Mouse (Mus musculus) lung, postnatal 14 days (tissue): ENCODE measurements at regions not wholly inside any gene's neighbourhood (a gene's known extent, or its start where the extent isn't known, plus 50 kb on each side); places are given as distances from the start of the nearest gene placed in this dataset.

Experiments used
- DNase-seq: peaks from one replicate; pipeline ENCODE4 v3.0.0; 2021

GRCm38 (mm10) chr2:45346358-45346757 lies 229.2 kb upstream of the Zeb2 start:
- no peak for DNase-seq

DNA sequence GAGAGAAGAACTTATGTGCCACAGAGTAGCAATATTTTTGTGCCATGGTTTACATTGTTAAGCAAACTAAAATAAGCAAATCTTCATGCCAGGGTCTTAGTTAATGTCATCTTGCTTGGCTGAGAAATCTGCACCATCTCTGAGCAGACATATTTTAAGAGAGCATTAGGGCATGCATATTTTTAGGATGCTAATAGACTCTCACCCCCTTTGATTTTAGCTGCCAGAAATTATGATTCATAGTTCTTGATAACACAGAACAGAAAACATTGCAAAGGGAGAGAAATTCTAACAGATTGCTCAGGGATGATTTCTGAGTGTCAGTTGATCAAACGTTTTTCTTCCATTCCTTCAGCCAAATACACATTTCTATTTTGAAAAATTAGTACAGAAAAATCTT lies 222.7 kb upstream of the Zeb2 start:
- no peak for DNase-seq

DNA sequence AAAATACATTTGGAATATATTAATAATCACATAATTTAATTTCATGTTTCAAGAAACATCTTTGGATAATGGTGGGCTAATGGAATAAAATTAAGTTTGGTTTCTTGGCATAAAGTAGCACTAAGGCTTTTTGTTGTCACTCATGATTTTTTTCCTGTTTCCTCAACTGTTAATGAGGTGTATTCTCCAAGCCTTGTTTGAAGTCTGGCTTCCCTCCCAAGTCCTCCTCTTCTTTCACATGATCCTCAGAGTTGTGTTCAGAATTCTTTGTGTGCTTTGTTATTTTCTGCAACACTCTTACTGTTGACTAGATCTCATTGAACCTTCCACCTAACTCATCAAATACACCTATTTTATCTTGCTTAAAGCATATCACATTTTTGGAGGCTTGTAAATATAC lies 221.6 kb upstream of the Zeb2 start:
- DNase-seq = no peak

DNA sequence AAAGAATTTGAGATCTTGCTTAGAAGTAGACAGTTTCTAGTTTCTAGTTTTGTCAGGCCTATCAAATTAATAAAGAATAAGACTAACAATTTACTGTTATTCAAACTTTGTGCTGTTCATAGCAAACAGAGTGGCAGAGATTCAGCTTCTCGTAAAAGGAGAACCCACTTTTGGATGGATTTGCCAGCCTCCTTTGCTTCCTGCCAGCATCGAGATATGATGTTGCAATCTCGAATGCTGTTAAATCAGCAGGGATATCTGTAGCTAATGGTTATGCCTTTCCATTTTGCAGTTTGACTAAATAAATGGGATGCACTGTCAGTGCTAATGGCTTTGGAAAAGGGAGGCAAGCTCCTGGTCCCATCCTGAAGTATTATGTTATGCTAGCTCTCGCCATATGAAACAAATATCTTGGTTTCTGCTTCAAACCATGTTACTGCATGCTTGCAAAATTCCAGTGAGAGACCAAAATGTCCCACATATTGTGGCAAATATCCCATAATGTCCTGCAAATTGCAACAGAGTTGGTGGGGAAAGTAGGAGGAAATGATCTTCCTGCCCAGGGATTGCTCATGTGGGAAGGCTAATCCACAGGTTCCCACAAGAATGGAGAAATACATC lies 199.9 kb upstream of the Zeb2 start:
- no peak for DNase-seq

- DNase-seq = no peak
These were observed 170.4 kb upstream of the Zeb2 start for GRCm38 (mm10) chr2:45287530-45288009.

- DNase-seq = no peak
These were observed 166.6 kb upstream of the Zeb2 start for GRCm38 (mm10) chr2:45283811-45284210.

- DNase-seq = peak; percentile 19
These were observed 162.3 kb upstream of the Zeb2 start for GRCm38 (mm10) chr2:45279490-45279889.

- DNase-seq = no peak
These were observed 160.4 kb upstream of the Zeb2 start for GRCm38 (mm10) chr2:45277602-45278001.

DNA sequence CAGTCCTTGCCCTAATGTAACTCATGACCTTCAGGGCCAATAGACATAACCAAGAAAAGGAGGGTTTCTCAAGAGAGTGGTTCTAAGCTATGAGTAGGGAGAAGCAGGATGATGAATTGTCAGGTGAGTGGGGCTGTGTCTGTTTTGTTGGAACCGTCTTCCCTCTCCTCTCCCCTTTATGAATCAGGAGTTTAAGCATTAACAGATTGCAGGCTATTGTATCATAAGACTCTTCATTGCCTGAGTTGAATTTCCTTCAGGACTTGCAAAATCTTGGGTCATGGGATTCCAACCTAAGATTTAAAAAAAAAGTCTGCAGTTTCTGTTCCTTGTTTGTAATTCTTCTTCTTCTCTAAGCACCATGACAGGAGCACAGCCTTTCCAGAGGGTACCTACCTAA lies 159.5 kb upstream of the Zeb2 start:
- no peak for DNase-seq

GRCm38 (mm10) chr2:45270035-45270434 lies 152.8 kb upstream of the Zeb2 start:
- DNase-seq = no peak

DNA sequence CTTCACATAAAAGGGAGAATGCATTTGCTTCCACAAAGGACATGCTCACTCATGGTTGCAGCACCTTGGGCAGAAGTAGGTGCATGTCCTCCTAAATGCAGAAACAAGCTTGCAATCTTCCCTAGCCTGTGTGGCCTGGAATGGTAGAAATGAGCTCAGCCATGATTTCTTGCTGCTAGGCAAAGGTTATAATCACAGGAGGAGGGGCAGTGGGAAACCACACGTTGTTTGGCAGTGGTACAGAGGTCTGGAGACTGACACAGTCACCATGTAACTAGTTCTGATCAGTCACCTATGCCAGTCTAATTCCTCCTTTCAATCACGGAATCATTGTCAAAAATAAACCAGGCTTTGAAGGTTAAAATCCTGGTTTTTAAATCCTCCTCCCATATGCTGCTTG lies 148.6 kb upstream of the Zeb2 start:
- DNase-seq = no peak

GRCm38 (mm10) chr2:45261949-45262348 lies 144.8 kb upstream of the Zeb2 start:
- no peak for DNase-seq

GRCm38 (mm10) chr2:45258897-45259296 lies 141.7 kb upstream of the Zeb2 start:
- DNase-seq = no peak

GRCm38 (mm10) chr2:45256373-45256772 lies 139.2 kb upstream of the Zeb2 start:
- no peak for DNase-seq

GRCm38 (mm10) chr2:45253936-45254335 lies 136.7 kb upstream of the Zeb2 start:
- DNase-seq = no peak

DNA sequence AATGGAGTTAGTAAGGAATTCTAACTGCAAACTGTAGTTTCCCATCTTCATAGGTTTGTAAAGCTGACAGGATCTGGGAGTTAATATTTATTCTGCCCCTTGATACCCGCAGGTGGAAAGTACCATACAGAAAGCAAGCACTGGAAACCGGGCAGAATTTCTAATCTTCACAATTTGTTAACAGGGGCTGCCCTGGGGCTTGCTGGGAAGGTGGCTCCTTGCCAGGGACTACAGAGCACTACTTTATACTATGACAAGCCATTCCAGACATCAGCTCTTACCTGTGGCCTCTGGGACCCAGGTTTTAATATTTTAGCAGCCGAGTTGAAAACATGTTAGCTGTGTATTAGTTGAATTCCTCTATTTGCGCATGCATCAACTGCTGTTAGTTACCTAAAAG lies 135.1 kb upstream of the Zeb2 start:
- no peak for DNase-seq

- no peak for DNase-seq
These were observed 132.5 kb upstream of the Zeb2 start for GRCm38 (mm10) chr2:45249658-45250057.

- peak; percentile 58 for DNase-seq
These were observed 129.1 kb upstream of the Zeb2 start for GRCm38 (mm10) chr2:45246061-45246945.

DNA sequence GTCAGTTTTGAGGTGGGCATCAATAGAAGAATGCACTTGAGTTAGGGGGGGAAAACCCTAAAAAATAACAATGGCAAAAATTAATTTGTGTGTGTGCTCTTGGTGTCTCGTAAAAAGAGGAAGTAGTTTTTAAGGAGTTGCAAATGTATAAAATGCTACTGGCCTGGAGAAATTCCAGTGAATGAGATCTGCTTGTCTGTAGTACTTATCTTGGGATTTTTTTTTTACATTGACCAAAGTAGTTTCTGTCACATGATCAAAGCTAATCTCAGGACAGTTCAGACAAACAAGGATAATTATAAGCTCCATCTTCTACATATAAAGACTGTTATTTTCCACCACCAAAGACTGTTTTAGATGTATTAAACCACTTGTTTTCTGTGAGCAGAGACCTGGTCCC lies 128.3 kb upstream of the Zeb2 start:
- DNase-seq = no peak

GRCm38 (mm10) chr2:45244491-45244890 lies 127.3 kb upstream of the Zeb2 start:
- DNase-seq = peak; percentile 46

GRCm38 (mm10) chr2:45239501-45240292 lies 122.5 kb upstream of the Zeb2 start:
- DNase-seq = no peak

- DNase-seq = no peak
These were observed 121.8 kb upstream of the Zeb2 start for GRCm38 (mm10) chr2:45239001-45239400.

DNA sequence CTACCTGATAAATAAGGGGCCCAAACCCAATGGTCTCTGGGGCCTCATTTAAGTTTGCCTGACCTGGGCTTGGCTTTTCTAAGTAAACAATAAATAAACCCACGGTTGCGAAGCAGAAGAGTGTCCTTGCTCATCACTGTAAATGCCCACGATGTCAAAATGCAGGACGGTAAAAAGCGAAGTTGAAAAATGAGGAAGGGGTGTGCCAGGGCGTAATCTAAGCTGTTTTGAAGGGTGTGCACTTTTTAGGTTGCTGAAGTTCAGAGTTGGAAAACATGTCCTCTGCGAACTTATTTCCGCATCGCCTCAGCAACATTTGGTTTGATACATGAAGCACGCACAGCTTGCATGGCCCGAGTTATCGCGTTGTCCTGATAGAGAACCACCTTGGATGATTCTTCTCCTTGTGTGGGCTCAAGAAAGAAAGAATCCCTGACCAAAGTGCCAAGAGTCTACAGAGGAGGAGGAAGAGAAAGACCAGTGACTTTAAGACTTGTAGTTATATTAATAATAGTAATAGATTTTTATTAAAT lies 119.0 kb upstream of the Zeb2 start:
- no peak for DNase-seq
